Mouse (Mus musculus) brown adipose tissue, adult 24 weeks (tissue): ENCODE data around the gene Casq1. TPM values are rescaled to one million over a fixed set of nuclear protein-coding genes. Genes with fewer than 3 reads are reported as not detected.

ENCODE experiments used
- H3K27ac ChIP-seq: fragments of 200-500 bp; replicated peaks from 2 replicates; pipeline ENCODE4 v1.5.1; 2012; ENCODE audit warnings: low read depth, mild to moderate bottlenecking, low read length
- H3K4me1 ChIP-seq: fragments of 200-500 bp; 2 replicates; pipeline ENCODE4 v1.6.1; 2012; ENCODE audit warnings: low read length, mixed read lengths; ENCODE audit not compliant: control insufficient read depth, insufficient read depth, insufficient read length
- H3K4me3 ChIP-seq: fragments of 200-500 bp; 2 replicates; pipeline ENCODE4 v1.5.1; 2012; ENCODE audit warnings: low read depth, mild to moderate bottlenecking, low read length, moderate library complexity; ENCODE audit not compliant: insufficient read depth
- polyA plus RNA-seq: library from polyadenylated mRNA; stranded (reverse); fragments of >200 nt; gene quantifications from 2 replicates; pipeline ENCODE4 v1.2.4, GENCODE M21; 2012; ENCODE audit not compliant: missing spikeins, insufficient read depth, insufficient read length

The Casq1 gene
- polyA plus RNA-seq, 1 experiment = 29.6 TPM

DNA sequence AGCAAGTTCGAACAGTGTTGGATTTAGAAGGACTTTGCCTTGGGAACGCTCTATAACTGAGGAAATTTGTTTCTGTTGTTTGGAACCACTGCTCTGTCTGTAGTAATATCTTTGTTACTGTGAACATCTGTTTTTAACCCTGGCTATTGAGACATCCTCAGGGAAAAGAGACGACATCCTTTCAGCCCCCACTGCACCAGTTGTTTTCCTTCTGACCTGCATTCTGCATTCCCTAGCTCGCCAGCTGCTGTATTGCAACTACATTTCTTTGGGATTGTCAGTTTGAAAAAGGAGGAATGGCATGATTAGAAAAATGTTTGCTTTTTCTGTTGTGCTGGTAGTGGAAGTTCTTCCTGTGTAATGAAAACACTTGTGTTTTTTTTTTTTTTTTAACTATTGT lies 38.8 kb downstream of the Casq1 start:
- H3K27ac ChIP-seq = no peak overlapping the region
- no peaks in the 10 kb centered on the region for H3K4me1 ChIP-seq
- no peak overlapping the region for H3K4me3 ChIP-seq

GRCm38 (mm10) chr1:172179102-172179501 lies 40.6 kb downstream of the Casq1 start:
- Histone ChIP-seq H3K4me3 (no peak overlapping the region), H3K27ac (no peak overlapping the region), H3K4me1 (no peaks in the 10 kb centered on the region)

DNA sequence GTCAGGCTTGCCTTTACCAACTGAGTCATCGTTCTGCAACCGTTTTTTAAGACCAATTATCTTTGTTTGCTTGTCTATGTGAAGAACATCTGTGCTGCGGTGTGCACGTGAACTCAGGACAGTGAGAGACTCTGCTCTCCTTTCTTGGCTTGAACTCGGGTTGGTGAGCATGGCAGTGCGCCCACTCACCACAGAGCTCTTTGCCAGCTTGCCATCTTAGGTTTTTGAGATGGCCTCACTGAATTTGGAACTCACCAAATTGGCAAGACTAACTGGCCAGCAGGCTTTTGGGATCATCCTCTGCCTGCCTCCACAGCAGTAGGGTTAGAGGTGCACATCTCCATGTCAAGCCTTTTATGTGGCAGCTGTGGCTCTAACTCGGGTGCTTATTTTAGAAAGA lies 41.9 kb downstream of the Casq1 start:
- no peak overlapping the region for H3K27ac ChIP-seq
- no peaks in the 10 kb centered on the region for H3K4me1 ChIP-seq
- H3K4me3 ChIP-seq = no peak overlapping the region

DNA sequence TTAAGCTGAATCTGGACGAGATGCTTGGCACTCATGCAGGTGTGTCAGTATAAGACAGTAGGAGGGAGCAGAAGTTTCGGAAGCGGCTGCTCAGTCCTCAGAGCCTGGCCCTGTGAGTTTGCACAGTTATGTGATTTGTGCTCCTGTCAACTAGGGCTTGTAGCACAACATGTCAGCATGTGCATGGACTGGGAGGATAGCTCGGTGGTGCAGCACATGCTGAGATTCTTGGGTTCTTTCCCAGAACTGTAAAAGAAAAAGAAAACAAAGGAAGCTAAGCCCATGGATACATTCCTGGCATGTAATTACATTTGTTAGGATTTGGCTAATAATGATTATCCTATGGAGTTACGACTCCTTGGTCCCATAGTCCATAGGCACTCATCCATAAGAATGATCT lies 46.5 kb downstream of the Casq1 start:
- no peak overlapping the region for H3K4me3 ChIP-seq
- no peak overlapping the region for H3K27ac ChIP-seq
- H3K4me1 ChIP-seq = no peaks in the 10 kb centered on the region

DNA sequence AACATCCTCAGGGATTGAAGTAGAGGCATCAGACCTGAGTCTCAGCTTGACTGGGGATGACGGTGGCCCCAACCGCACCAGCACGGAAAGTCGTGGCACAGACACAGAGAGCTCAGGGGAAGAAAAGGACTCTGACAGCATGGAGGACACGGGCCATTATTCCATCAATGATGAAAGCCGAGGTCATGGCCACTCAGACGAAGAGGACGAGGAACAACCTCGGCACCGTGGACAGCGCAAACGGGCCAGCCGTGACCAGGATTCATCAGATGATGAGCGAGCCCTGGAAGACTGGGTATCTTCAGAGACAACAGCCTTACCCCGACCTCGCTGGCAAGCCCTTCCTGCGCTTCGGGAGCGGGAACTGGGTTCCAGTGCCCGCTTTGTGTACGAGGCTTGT lies 47.3 kb downstream of the Casq1 start:
- Histone ChIP-seq H3K4me3 (no peak overlapping the region), H3K27ac (no peak overlapping the region), H3K4me1 (no peaks in the 10 kb centered on the region)

GRCm38 (mm10) chr1:172169809-172170208 lies 49.9 kb downstream of the Casq1 start:
- Histone ChIP-seq H3K4me3 (no peak overlapping the region), H3K4me1 (no peaks in the 10 kb centered on the region), H3K27ac (no peak overlapping the region)

DNA sequence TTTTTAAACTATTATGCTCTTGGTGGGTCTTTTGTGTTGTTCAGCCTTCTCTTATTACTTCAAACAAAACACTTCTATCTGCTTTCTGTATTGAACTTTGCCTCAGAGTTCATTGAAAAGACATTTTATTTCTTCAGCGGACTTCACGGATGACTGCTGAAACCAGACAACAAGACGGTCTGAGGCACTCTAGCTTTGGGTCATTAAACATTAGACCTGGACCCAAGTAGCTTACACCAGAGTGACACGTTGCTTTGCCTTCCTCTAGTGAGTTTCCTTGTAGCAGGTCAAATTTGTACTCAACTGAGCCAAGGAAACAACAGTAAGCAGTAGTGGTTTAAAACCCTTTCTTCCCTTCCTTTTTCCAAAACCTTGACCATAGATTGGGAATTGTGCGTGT lies 51.8 kb downstream of the Casq1 start:
- H3K4me1 ChIP-seq = no peaks in the 10 kb centered on the region
- H3K4me3 ChIP-seq = no peak overlapping the region
- H3K27ac ChIP-seq = no peak overlapping the region

GRCm38 (mm10) chr1:172162959-172163358 lies 56.7 kb downstream of the Casq1 start:
- Histone ChIP-seq H3K27ac (no peak overlapping the region), H3K4me3 (no peak overlapping the region), H3K4me1 (no peaks in the 10 kb centered on the region)

DNA sequence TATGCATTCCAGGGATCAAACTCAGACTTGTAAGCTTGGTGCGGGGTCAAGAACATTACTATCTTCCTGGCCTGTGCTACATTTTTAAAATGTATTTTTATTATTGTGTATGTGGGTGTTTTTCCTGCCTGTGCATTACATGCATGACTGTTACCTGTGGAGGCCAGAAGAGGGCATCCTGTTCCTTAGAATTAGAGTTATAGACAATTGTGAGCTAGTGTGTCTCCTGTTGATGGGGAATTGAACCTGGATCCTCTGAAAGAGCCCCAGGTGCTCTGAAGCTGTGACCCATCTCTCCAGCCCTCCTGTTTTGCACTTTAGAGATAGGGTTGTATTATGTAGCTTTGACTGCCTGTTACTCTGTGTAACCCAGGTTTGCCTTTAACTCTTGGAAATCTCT lies 57.7 kb downstream of the Casq1 start:
- Histone ChIP-seq H3K27ac (no peak overlapping the region), H3K4me3 (no peak overlapping the region), H3K4me1 (no peaks in the 10 kb centered on the region)

DNA sequence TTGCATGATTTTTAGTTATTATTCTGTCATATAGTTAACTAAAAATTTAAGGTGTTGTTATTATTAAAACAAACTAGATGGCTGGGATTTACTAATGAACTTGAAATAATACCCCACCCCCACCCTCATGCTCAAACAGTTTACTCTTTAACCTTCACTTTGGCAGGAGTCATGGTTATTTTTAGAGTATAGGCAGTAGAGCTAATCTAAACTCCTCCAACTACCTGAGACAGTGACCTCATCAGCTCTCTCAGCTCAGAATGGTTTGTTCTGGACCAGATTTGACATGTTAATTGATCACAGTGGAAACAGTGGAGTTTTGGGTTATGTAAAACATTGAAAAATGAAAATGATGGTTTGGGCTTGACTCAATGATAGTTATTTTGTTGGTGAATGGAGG lies 59.2 kb downstream of the Casq1 start:
- Histone ChIP-seq H3K27ac (no peak overlapping the region), H3K4me3 (no peak overlapping the region), H3K4me1 (no peaks in the 10 kb centered on the region)

DNA sequence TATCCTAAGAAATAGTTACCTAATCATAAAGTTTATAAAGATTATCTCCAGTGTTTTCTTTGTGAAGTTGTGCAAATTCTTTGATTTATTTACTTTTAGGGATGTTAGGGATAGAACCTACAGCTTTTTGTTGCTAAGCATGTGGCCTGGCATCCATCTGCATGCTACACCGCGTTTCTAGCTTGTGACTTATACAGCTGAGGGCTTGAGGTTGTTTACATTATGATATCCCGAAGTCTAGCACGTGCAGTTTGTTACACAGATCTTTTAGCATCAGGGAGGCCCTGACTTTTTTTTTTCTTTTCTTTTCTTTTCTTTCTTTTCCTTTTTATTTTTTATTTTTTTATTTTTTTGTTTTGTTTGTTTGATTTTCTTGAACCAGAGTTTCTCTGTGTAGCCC lies 59.7 kb downstream of the Casq1 start:
- Histone ChIP-seq H3K27ac (no peak overlapping the region), H3K4me1 (no peaks in the 10 kb centered on the region), H3K4me3 (no peak overlapping the region)

Other genes with a start within 250 kb of the Casq1 start
- gene Vangl2, start 191.4 kb downstream of the Casq1 start, polyA plus RNA-seq = 0.58 TPM in 1 of 2 replicates, not detected in the other
- gene Nhlh1, start 162.3 kb downstream of the Casq1 start, polyA plus RNA-seq = not detected in 2 replicates
- gene Copa, start 137.3 kb downstream of the Casq1 start, polyA plus RNA-seq = 73.4 and 75.2 TPM in 2 replicates
- gene Ncstn, start 137.1 kb downstream of the Casq1 start, polyA plus RNA-seq = 25.1 and 29.6 TPM in 2 replicates
- gene Pex19, start 93.1 kb downstream of the Casq1 start, polyA plus RNA-seq = 185 and 215 TPM in 2 replicates
- 49.0 and 61.8 TPM in 2 replicates for gene Dcaf8, start 71.8 kb downstream of the Casq1 start, polyA plus RNA-seq
- 41.7 and 43.8 TPM in 2 replicates for gene Pea15a, start 13.1 kb downstream of the Casq1 start, polyA plus RNA-seq
- not detected in 2 replicates for gene Atp1a4, start 38.5 kb upstream of the Casq1 start, polyA plus RNA-seq
- 4.3 and 10.5 TPM in 2 replicates for gene Igsf8, start 41.8 kb upstream of the Casq1 start, polyA plus RNA-seq
- 428 and 499 TPM in 2 replicates for gene Atp1a2, start 78.2 kb upstream of the Casq1 start, polyA plus RNA-seq
- not detected in 2 replicates for gene Kcnj9, start 109.5 kb upstream of the Casq1 start, polyA plus RNA-seq
- gene Kcnj10, start 121.3 kb upstream of the Casq1 start, polyA plus RNA-seq = not detected in 2 replicates
- gene Pigm, start 156.7 kb upstream of the Casq1 start, polyA plus RNA-seq = 3.9 and 5.0 TPM in 2 replicates